Mouse (Mus musculus) adrenal gland, postnatal 14 days (tissue): ENCODE results near the gene Nsmce4a. TPM values are rescaled to one million over a fixed set of nuclear protein-coding genes. Genes with fewer than 3 reads are reported as not detected.
"Not testable (repeated sequence)": the region's sequence is repeated elsewhere in the genome, so short reads cannot be mapped to it uniquely, and the experiment has no call there.

ENCODE experiments used
- DNase-seq: peaks from one replicate; pipeline ENCODE4 v3.0.0; 2021; ENCODE audit warnings: mixed read lengths
- long read RNA-seq, 2 experiments: library from polyadenylated mRNA; stranded (forward); transcript quantifications; one replicate each; pipeline ENCODE4 v2.0.0; 2021
- total RNA-seq: library from RNA; stranded (reverse); gene quantifications from 2 replicates; pipeline ENCODE4 v1.2.3, GENCODE M21; 2021

Nsmce4a gene
- 59.6 and 66.0 TPM in 2 replicates for total RNA-seq
- long read RNA-seq, experiment 1, transcript Nsmce4a-202 (11 exons, 1,435 nt): major isoform, 71 of 79 reads
- long read RNA-seq, experiment 1, partial matches to known transcripts: 0 of 79 reads
- long read RNA-seq, experiment 1, other reads (novel, unspliced or antisense): 8 of 79 reads
- long read RNA-seq, experiment 2, transcript Nsmce4a-202 (11 exons, 1,435 nt): major isoform, 47 of 48 reads
- long read RNA-seq, experiment 2, partial matches to known transcripts: 0 of 48 reads
- long read RNA-seq, experiment 2, other reads (novel, unspliced or antisense): 1 of 48 reads

DNA sequence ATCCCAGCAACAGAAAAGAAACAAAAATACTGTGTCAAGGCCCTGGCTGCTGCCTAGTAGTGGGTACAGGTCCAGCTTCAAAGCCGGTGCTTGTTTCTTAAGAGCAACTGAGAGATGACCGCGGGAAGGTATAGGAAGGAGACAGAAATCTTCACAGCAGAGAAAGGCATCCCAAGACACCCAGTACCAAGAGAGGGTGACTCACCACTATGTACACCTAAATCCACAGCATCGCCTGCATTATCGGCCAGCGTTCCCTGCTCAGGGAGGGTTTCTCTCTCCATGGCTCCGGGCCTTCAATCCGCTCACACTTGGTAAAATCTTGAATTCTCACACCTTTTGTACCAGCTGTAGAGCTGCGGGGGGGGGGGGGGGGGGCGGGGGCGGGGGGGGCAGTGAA lies at the start of gene Nsmce4a:
Nsmce4a (minus strand) TSS at position 298 of the 400 bp plus-strand sequence.
- DNase-seq: no peak

DNA sequence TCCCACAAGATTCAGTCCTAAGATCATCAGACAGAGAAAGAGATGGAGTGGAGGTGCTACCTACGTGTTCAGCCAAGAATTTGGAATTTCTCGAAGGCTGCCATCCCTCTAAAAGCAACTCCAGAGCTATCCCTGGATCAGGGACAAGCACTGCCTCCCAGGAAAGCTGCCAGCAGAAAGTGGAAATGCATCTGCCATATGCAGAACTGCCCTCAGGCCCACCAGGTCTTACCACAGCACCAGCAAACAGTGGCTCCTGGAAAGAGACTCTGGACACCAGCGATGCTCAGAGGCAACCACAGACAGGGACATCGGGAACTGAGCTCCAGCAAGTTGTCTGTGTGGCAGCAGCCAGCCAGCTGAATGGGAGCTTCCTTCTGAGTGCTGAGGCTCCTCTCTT lies 49.4 kb upstream of the Nsmce4a start:
- DNase-seq: no peak

DNA sequence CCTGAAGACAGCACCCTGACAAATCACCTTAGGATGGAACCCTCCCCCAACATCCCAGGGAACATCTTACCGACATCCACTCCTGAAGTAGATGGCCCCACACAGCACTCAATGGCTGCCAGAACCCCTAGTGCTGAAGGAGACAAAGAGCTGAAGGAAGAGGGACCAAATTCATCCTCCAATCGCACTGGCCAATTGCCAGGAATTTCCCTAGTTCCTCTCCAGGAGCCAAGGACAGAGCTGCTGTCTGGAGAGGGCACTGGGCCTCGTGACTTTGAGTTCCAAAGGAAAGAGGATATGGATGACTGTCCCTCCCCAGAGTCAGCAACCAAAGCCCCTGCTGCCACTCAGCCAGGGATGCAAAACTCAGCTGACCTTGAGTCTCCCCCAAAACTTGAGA lies 49.0 kb upstream of the Nsmce4a start:
- DNase-seq: peak; percentile 37

DNA sequence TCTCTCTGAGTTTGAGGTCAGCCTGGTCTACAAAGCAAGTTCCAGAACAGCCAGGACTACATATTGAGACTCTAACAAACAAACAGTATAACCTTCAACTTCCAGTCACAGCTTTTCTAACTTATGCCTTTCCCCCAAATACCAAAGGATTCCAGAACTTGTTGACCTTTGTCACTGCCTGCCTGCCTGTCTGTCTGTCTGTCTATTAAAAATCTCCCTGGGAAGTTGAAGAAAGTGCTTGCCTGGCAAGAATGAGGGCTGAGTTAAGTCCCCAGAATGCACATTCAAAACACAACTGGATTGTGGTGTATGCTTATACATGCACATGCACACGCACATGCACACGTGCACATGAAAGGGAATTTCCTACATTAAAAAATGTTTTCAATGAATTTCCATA lies 48.1 kb upstream of the Nsmce4a start:
- DNase-seq: no peak

DNA sequence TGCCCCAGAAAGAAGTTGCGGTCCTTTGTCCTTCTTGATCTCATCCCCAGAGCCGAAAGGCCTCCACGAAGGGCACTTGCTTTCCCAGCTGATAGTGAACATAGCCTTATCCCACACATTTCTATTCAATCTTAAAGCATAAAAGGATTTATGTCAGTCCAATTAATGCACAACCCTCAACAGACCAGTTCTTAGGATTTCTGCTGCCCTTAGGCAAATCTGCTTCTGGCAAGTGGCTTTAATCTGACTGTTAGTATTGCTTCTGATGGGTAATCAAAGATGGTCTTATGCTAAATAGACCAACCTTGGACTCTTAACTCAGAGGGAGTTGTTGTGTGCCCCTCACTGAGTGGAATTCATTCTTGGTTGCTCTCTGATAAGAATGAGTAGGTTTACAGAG lies 44.7 kb upstream of the Nsmce4a start:
- no peak for DNase-seq

DNA sequence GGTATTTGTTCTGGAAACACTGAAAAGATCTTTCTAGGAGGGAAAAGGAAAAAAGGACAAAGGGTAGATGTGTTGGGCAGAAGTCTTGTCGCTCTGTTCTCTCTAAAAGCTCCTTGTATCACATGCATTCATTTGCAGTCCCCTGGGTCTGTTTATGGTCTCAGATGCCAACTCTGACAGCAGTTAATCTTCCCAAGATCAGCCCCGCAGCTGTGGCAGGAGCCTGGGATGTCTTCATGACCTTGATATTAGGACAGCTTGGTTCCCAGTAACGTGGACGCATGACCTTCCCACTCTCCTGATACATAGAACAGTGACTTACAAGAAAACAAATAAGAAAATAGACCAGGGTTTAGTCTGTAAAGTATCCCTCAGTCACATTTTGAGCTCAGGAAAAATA lies 41.1 kb upstream of the Nsmce4a start:
- no peak for DNase-seq

DNA sequence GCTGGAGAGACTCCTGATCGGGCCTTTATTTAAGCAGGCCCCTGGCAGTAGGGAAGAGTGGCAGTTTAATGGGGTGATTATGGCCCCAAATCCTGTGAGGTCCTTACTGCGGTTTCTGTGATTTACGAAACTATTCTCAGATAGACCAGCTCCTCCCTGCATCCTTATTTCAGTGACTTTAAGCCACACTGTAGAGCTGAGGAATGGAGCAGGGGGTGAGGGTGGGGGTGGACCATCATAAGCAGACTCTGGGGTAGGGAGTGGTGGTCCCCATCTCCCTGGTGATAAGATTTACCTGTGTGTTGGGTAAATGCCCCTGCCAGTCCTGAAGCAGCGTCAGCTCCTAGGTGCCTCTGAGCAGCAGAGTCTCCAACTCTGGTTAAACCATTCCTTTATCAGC lies 34.0 kb upstream of the Nsmce4a start:
- DNase-seq: no peak

DNA sequence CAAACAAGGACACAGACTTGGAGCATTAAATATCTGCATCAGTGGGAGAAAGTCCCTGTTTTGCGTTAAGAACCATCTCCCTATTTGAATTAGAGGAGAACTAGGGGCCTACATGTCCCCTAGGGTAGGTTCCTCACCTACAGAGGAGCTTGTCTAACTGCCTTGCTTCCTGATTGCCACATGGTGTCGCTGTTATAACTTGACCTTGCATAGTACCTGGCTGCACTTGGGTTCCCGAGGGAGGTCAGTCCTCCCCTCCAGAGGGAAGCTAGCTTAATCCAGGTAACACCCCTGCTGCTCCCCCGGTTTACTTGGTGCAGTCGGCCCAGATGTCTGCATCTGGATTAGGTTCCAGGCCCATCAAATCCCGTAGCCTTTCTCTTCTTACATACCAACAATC lies 32.2 kb upstream of the Nsmce4a start:
- peak; percentile 33 for DNase-seq

DNA sequence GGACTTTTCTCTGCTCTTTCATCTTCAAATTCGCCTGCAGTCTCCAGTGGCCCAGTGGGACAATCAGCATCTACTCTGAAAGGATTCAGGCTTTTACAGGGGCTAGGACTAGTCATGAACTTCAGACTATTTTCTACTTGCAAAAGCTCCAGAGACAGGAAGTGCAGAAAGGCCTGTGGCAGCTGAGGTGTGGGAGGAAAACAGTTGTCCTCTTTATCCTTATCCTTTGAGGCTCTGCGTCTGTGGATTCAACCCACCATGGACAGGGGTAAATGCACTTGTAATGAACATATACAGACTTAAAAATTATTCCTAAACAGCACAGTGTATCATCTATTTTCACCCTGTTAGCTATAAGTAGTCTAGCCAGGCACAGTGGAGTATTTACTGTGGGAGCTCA lies 31.5 kb upstream of the Nsmce4a start:
- no peak for DNase-seq

DNA sequence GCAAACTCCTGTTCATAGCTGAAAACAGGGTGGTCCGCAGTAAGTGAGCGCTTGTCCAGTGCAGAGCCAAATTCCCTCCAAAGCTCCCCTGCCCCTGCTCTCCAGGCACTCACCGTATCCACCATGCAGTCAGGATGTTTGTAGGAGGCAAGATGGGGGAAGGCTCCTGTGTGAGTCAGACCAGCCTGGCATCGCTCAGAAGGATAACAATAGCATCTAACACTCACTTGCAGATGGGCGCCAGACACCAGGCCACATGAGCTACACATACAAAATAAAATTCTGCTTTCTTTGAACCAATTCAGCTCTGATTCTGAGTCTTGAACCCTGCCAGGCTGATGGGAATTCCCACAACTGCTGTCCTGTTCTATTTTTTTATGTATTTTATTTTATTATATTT lies 30.6 kb upstream of the Nsmce4a start:
- DNase-seq: no peak

DNA sequence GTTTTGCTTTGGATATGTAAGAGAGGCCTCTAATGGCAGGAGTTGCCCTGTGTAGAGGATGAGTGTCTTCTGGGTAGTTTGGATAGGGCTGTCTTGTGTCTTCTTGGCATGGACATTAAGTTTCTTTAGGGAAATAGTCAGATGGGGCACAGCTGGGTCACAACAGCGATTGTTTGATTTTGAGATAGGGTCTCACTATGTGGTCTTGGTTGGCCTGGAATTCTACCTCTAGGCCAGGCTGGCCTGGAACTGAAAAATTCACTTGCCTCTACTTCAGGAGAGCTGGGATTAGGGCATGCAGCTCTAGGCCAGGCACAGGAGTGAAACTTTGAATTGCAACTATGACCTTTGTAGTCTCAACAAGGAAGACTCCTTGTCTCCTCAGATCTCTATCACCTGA lies 29.9 kb upstream of the Nsmce4a start:
- DNase-seq: no peak

DNA sequence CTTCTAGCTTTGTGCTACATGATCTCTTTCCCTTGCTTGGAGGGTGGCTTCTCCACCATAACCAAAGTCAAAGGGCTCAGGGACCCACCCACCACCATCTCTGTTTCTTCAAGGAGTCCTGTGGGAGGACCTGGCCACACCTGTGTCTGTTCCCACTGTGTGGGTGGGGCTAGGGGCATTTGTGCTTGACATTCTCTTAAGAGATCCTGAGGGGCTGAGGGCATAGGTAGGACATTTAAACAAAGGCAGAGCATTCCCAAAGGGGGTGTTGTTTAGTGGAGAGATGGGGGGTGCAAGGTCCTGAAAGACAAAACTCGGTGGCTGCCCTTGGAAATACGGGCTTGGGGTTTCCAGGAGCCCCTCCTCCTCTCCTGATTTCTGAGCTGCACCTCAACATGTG lies 27.6 kb upstream of the Nsmce4a start:
- no peak for DNase-seq

DNA sequence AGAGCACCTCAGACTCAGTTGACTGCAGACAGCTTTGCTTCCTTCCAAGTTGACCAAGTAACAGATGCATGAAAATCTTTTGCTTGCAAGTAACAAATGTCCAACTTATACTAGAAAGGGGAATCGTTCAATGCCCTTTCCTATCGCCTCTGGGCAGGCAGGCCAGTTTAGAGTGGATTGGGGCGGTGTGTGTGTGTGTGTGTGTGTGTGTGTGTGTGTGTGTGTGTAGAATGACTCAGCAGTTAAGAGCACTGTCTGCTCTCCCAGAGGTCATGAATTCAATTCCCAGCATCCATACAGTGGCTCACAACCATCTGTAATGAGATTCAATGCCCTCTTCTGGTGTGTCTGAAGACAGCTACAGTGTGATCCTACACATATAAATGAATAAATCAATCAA lies 27.2 kb upstream of the Nsmce4a start:
- no peak for DNase-seq

DNA sequence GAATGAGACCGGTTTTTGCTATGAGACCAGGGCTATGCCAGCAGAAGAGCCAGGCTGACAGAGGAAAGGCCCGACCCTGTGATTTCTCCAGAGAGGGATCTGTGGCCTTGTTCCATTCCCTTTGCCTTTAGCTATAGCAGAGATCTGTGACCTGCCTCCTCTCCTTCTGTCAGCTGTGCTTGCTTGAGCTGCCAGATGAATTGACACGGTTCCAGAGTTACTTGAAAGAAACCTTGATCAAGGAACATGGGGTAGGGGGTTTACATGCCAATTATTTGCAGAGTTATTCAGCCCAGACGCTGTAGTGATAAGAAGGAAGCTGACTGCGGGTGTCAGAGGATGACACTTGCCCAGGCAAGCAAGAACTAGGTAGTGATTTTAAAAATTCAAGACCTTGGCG lies 24.6 kb upstream of the Nsmce4a start:
- no peak for DNase-seq

DNA sequence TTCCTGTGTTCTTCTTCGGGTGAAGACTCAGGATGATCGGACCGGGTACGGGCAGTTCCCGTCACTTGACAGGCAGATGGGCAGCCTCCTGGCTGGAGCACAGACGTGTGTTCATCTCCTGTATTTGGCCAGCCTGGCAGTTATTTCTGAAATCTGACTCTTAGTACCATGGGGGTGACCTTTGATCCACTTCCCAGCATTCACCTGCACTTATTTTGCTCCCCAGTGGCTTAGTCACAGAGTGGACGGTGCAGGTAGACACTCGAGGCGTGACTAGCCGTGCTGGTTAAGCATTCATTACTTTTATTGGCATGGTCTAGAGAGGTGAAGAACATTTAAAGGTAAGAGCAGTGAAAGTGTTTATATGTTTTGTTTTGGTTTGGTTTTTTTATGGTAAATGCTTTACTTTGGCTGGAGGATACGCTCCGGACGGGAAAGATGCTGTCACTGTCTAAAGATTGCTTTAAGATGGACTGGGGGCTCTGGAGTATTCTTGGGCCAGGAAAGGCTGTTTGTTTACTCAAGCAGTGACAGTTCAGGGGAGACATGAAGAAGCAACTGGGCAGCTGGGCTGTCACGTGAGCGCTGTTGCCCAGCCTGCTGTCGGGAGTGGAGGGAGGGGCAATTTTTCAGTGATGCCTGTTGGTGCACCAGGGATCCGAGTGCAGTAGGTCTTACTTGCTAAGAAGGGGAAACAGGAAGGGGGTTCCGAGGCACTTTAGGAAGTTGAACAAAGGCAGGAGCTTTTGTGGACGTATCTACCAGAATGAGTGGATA lies 23.3 kb upstream of the Nsmce4a start:
- DNase-seq: not testable (repeated sequence)

DNA sequence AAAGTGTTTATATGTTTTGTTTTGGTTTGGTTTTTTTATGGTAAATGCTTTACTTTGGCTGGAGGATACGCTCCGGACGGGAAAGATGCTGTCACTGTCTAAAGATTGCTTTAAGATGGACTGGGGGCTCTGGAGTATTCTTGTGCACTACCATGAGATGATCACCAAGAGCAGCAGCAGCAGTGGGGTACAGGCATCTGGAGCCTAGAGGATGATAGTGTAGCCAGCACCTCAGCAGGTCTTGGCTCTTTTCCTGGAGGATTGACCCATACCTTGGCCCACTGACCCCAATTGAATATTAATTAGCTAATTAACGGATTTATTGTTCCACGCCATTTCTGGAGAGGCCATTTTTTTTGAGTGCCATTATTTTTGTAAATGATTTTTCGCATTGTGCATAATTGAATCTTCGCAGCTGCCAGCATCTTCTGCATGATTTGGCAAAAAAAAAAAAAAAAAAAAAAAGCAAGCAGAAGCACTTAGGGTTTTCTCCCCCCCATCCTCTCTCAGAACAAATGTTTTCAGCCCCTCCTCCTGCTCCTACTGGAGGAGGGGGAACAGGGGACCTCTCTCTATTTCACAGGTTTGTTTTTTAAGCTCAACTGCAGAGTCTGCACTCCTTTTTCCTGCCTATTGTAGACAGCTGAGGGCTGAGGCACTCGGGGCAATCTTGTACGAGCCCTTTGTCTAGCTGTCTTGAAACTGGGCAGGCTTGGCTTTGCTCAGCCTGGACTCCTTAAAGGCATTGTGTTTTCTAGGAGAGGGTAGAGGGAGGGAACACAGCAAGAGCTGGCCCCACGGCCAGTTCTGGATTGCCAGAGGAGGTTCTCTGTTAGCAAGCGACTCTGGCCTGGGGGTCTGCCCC lies 20.7 kb upstream of the Nsmce4a start:
- DNase-seq: not testable (repeated sequence)

DNA sequence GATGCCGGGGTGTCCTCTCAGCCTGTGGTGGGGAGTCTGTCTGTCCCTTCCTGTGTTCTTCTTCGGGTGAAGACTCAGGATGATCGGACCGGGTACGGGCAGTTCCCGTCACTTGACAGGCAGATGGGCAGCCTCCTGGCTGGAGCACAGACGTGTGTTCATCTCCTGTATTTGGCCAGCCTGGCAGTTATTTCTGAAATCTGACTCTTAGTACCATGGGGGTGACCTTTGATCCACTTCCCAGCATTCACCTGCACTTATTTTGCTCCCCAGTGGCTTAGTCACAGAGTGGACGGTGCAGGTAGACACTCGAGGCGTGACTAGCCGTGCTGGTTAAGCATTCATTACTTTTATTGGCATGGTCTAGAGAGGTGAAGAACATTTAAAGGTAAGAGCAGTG lies 20.1 kb upstream of the Nsmce4a start:
- not testable (repeated sequence) for DNase-seq

DNA sequence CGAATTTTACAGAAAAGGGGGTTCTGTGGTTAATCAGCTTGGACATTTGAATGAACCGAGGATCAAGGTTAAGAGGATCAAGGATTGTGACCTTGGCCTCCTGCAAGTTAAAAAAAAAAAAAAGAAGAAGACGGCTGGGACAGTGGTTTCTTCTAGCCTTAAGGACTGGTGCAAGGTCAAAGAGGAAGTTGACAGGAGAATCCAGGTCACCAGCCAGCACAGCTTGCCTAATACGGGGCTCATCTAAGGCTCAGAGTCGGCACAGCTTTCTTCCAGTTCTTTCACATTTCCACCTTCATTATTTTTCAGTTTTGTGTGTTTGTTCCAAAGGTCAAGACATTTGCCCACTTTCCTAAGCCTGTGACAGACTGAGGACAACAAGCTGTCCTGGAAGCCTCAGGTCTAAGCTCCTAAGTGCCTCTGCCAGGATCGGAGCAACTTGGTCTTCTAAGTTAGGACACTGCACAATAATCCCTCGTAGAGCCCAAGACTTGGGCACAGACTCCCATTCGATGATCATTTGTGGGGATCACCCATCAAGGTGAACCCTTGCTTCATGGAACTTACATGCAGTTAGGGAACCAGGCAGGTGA lies 18.0 kb upstream of the Nsmce4a start:
- no peak for DNase-seq

DNA sequence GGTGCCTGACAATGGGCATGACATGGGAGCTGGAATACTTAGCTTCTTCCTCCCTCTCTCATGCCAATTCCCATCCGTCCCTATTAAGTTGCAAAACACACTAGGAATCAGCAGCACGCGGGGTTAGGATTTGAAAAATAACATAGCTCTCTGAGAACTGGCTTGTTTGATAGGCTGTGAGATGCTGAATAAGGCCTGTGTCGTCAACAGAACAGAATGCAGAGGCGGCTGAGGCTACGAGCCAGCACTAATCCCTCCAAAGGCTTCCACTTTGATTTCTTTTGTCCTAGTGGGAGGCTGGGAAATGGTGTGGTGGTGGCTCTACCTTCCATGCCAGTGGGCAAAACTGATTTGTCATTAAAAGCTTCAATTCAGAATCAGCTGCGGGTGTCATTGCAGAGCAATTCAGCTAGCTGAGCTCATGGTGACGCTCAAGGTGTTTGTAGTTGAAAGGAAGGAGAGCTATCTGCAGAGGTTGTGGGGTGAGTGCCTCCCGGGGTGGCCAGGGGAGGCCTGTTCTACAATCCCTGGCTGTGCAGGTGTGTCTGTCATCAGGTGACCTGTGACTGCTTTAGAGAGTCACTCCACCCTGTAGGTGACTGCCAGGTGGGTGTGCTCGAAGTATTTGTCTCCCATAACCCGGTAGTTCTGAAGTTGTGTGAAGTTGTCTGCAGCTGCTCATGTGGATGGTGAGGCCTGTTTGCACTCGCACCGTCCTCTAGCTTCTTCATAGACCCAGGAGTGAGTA lies 17.3 kb upstream of the Nsmce4a start:
- no peak for DNase-seq

DNA sequence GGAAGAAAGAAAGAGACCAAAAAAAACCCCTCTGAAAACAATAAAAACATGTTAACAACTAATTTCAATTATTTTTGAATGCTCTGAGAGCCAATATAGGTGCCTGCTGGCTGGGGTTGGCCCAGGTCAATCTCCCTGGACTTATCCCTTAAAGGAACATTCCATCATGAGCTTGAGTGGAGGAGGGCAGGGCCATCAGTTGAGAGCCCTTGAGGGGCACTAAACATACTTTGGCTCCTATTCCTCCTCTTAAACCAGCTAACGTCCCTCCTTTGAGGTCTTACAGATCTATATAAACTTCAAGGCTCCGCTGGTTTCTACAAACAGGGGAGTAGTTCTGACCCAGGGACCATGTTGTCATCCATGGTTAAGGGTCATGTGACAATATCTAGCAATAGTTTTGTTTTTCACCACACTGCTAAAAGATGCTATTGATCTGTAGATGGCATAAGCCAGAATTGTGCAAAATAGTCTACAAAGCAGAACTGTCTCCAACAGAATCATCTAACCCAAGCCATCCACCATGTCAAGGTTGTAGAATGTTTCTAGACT lies 13.7 kb upstream of the Nsmce4a start:
- no peak for DNase-seq

DNA sequence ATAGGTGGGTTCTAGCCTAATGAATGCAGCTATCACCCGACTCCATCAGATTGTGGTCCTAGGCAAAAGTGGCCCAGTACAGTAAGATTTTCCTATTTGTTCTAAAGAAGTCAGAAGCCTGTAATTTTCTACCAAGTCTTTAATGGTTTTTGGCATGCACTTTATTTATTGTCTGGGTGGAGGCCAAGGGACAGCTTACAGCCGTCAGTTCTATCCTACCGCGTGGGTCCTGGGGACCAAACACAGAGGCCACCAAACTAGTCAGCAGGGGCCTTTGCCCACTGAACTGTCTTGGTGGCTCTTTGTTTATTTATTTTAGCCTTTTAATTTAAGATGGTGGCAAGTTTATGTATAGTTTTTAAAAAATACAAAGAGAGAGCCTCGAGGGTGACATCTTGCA lies 5.7 kb upstream of the Nsmce4a start:
- DNase-seq: no peak

DNA sequence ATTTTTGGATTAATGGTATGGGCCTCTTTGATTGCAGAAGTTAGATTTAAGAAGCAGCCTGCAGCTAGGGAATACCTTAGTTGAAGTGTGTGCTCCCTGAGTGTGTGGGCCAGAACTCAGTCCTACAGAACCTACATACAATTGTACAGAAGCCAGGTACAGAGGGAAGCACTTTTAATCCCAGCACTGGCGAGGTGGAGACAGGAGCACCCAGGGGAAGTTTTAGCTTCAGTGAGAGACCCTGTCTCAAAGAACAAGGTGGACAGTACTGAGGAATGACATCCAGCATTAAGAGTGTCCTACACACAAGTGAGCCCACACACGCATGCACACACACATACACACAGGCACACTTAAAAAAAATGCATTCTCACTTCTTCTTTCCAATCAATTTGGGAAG lies 5.1 kb upstream of the Nsmce4a start:
- DNase-seq: no peak
